ENCODE assay signal across 8 mouse cellular contexts in the genomic region with DNA sequence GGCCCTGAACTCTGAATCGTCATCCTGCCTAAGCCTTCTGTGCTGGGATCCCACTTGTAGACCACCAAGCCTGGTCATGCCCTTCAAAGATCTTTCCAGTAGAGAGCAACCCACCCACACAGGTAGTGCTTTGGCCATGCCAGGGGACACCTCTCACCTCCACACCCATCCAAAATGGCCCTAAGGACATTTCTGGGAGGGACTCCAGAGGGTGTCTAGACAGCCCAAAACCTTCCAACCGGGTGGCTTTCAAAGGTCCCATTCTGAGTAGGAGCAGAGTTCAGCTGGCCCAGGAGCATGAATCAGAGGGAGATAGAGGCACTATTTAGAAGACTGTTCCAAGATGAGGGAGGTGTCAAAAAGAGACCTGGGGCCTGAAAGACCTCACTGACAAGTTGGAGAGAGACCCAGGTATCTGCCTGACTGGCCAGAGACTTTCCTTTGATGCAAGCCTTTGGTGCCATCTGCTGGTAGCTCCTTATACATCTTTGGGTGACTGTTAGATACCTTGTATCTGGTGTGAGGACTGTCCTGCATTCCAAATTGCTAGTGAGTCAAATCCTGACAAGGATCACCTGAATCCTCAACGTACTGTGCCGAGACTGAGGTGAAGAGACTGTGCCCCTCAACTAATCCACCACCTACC. TPM values are rescaled to one million over a fixed set of nuclear protein-coding genes. Genes with fewer than 3 reads are reported as not detected.
A peak's percentile ranks its signal among the peaks of the same experiment; 100 is the strongest.
DNase-seq lines count a peak whose midpoint lies in the region; ATAC-seq and TF ChIP-seq lines count a peak whose summit lies in the region.
"Had no signal": no experiment of that assay in that cellular context is flagged by ENCODE, and none has a peak within 500 bp of the region (broad histone marks: within the 10 kb centered on the region; RNA-seq: fewer than 3 reads in every experiment).

No protein-coding gene starts in this region.

- no peak for TF ChIP-seq EP300 in MEL (IDR thresholded peaks at IDR 0.05; ENCODE audit: low read depth in 1 of 2, low read length in 2 of 2)
- TF ChIP-seq EP300 in lung, postnatal 0 days (IDR thresholded peaks at IDR 0.05), result no peak

- ATAC-seq in hindbrain, embryonic 13.5 days (ENCODE audit: low FRiP score), result peak; percentile 59; the same call in 1 of the 2 replicates
- peak; percentile 73 for ATAC-seq in lung, postnatal 0 days

- H3K4me2 ChIP-seq in hindbrain, embryonic 13.5 days, result no peak overlapping the region
- no peak overlapping the region for H3K4me2 ChIP-seq in lung, postnatal 0 days (replicated peaks; ENCODE audit: low read depth, low read length)
- H3K4me2 ChIP-seq: limb, embryonic 12.5 days had no signal

- peaks cover 0 to 16% of the 10 kb centered on the region in 2 experiments; a peak in 2 of 4 replicates for H3K36me3 ChIP-seq in MEL (ENCODE audit: control insufficient read depth in 1 of 2, insufficient read depth in 2 of 2, low read length in 2 of 2)
- no peaks in the 10 kb centered on the region for H3K36me3 ChIP-seq in hindbrain, embryonic 13.5 days
- H3K36me3 ChIP-seq in lung, postnatal 0 days (ENCODE audit: insufficient read depth, low read length), result no peaks in the 10 kb centered on the region
- H3K36me3 ChIP-seq: limb, embryonic 12.5 days had no signal

- peak; percentile 92 for TF ChIP-seq RAD21 in MEL (IDR thresholded peaks at IDR 0.05; ENCODE audit: low read depth, low read length)

- H3K27ac ChIP-seq in MEL (ENCODE audit: control insufficient read depth, low read depth, low read length), result 0 out of 2 replicates have a peak overlapping the region, but pooled peaks have one; percentile 4
- no peak overlapping the region for H3K27ac ChIP-seq in bone marrow macrophage, adult 2 months (ENCODE audit: insufficient read depth, low read depth, low read length)
- H3K27ac ChIP-seq in embryonic fibroblast, embryonic 13.5 days (ENCODE audit: insufficient read depth, low read length), result no peak overlapping the region
- no peak overlapping the region for H3K27ac ChIP-seq in hindbrain, embryonic 13.5 days
- no peak overlapping the region for H3K27ac ChIP-seq in lung, postnatal 0 days (ENCODE audit: low read length)
- H3K27ac ChIP-seq: limb, embryonic 12.5 days had no signal

- H3K9me3 ChIP-seq in MEL (replicated peaks; ENCODE audit: insufficient read depth, low read length), result no peaks in the 10 kb centered on the region
- no peaks in the 10 kb centered on the region for H3K9me3 ChIP-seq in hindbrain, embryonic 13.5 days
- no peaks in the 10 kb centered on the region for H3K9me3 ChIP-seq in lung, postnatal 0 days (ENCODE audit: low read length)
- H3K9me3 ChIP-seq: limb, embryonic 12.5 days had no signal

- peak; percentile 86 for DNase-seq in MEL (ENCODE audit: low read depth, low spot score)
- peak; percentile 80 for DNase-seq in layer of hippocampus, adult 9-11 months
- DNase-seq in lung, postnatal 0 days (ENCODE audit: low spot score), result peak; percentile 82
- peak; percentile 46 to 54 for DNase-seq in right cerebral cortex, postnatal 36 days (ENCODE audit: low spot score in 2 of 2)

- H3K27me3 ChIP-seq in MEL (ENCODE audit: control insufficient read depth in 1 of 2, insufficient read depth in 2 of 2, low read length in 2 of 2), result no peaks in the 10 kb centered on the region; a peak in 1 of 4 replicates
- peaks cover 42% of the 10 kb centered on the region for H3K27me3 ChIP-seq in hindbrain, embryonic 13.5 days
- H3K27me3 ChIP-seq in lung, postnatal 0 days (replicated peaks; ENCODE audit: insufficient read depth, low read length), result no peaks in the 10 kb centered on the region

- H3K4me3 ChIP-seq in MEL (ENCODE audit: control insufficient read depth in 1 of 2, insufficient read depth in 1 of 2, low read depth in 2 of 2, low read length in 2 of 2), result no peak overlapping the region
- H3K4me3 ChIP-seq in bone marrow macrophage, adult 2 months (ENCODE audit: insufficient read depth, low read length), result no peak overlapping the region
- H3K4me3 ChIP-seq in embryonic fibroblast, embryonic 13.5 days (ENCODE audit: insufficient read depth, low read length), result no peak overlapping the region
- H3K4me3 ChIP-seq in hindbrain, embryonic 13.5 days, result no peak overlapping the region
- no peak overlapping the region for H3K4me3 ChIP-seq in lung, postnatal 0 days (ENCODE audit: low read depth, low read length)
- H3K4me3 ChIP-seq: limb, embryonic 12.5 days had no signal

- peak; percentile 67 to 90 (median 90) for TF ChIP-seq CTCF in MEL (IDR thresholded peaks at IDR 0.05 in 2 of 3, conservative IDR thresholded peaks at IDR 0.05 in 1 of 3; ENCODE audit: control insufficient read depth in 1 of 3, insufficient read depth in 1 of 3, low read depth in 2 of 3, low read length in 3 of 3, poor library complexity in 1 of 3, severe bottlenecking in 1 of 3)
- TF ChIP-seq CTCF in bone marrow macrophage, adult 2 months (IDR thresholded peaks at IDR 0.05; ENCODE audit: low read depth, low read length), result peak; percentile 56
- TF ChIP-seq CTCF in embryonic fibroblast, embryonic 13.5 days (IDR thresholded peaks at IDR 0.05; ENCODE audit: borderline replicate concordance, insufficient read depth, low read length), result peak; percentile 46; the same call in 1 of the 2 replicates
- TF ChIP-seq CTCF in lung, postnatal 0 days (IDR thresholded peaks at IDR 0.05), result peak; percentile 83

- H3K4me1 ChIP-seq in MEL (ENCODE audit: control insufficient read depth in 1 of 2, insufficient read depth in 2 of 2, low read length in 2 of 2), result peaks cover 11 to 17% of the 10 kb centered on the region in 2 experiments
- H3K4me1 ChIP-seq in bone marrow macrophage, adult 2 months (ENCODE audit: control insufficient read depth, insufficient read depth, low read length), result peaks cover 3% of the 10 kb centered on the region
- H3K4me1 ChIP-seq in embryonic fibroblast, embryonic 13.5 days (ENCODE audit: control insufficient read depth, insufficient read depth, low read length), result no peaks in the 10 kb centered on the region
- peaks cover 4% of the 10 kb centered on the region; the same call in 1 of the 2 replicates for H3K4me1 ChIP-seq in hindbrain, embryonic 13.5 days (replicated peaks)
- no peaks in the 10 kb centered on the region for H3K4me1 ChIP-seq in lung, postnatal 0 days (ENCODE audit: insufficient read depth, low read depth, low read length)
- H3K4me1 ChIP-seq: limb, embryonic 12.5 days had no signal

- H3K9ac ChIP-seq in MEL (ENCODE audit: control insufficient read depth, low read depth, low read length, poor library complexity, severe bottlenecking), result no peak overlapping the region; the same call in 1 of the 2 replicates
- no peak overlapping the region for H3K9ac ChIP-seq in hindbrain, embryonic 13.5 days
- no peak overlapping the region for H3K9ac ChIP-seq in lung, postnatal 0 days (replicated peaks; ENCODE audit: low read depth)
- H3K9ac ChIP-seq: limb, embryonic 12.5 days had no signal

- H3K79me2 ChIP-seq in MEL (ENCODE audit: control insufficient read depth, insufficient read depth, low read length, poor library complexity), result no peaks in the 10 kb centered on the region

- WGBS in hindbrain, embryonic 13.5 days, result 63% methylated on average over 4 of the region's 4 CpGs
- WGBS in lung, postnatal 0 days, result 51% methylated on average over 4 of the region's 4 CpGs

- no peak for TF ChIP-seq POLR2A in MEL (IDR thresholded peaks at IDR 0.05; ENCODE audit: control insufficient read depth in 1 of 2, insufficient read depth in 1 of 2, low read depth in 1 of 2, low read length in 2 of 2, poor library complexity in 1 of 2)
- no peak for TF ChIP-seq POLR2A in bone marrow macrophage, adult 2 months (IDR thresholded peaks at IDR 0.05; ENCODE audit: borderline replicate concordance, low read depth, low read length)
- TF ChIP-seq POLR2A in embryonic fibroblast, embryonic 13.5 days (IDR thresholded peaks at IDR 0.05; ENCODE audit: low read depth, low read length), result no peak

RNA-seq across cellular contexts. Expression of a gene that starts 24.5 kb away (rescaled TPM):
- 0.46 TPM in 1 of 2 replicates, not detected in the other for total RNA-seq in MEL (2012; rRNA removed)
- polyA plus RNA-seq in MEL (2012; ENCODE audit: insufficient read depth in 1 of 2, insufficient read length in 2 of 2, low read depth in 1 of 2, low replicate concordance in 2 of 2, missing spikeins in 1 of 2), result under 1 TPM in 1 of 2 experiments, not detected in 1; 0.10 TPM
- polyA plus RNA-seq in bone marrow macrophage, adult 2 months (2012; ENCODE audit: insufficient read depth, insufficient read length, missing spikeins), result not detected in 2 replicates
- polyA plus RNA-seq in embryonic fibroblast, embryonic 13.5 days (2011; ENCODE audit: insufficient read length, low read depth, missing spikeins), result 4.2 and 9.1 TPM in 2 replicates
- 0.65 and 1.4 TPM in 2 replicates for polyA plus RNA-seq in hindbrain, embryonic 13.5 days (2015; fragmentation: Nextera tagmentation; extraction: Ambion mirVana)
- 67.6 and 73.1 TPM in 2 replicates for polyA plus RNA-seq in lung, postnatal 0 days (2015; fragmentation: Nextera tagmentation; extraction: Ambion mirVana)

RNA-seq across cellular contexts. Expression of a gene that starts 28.8 kb away (rescaled TPM):
- total RNA-seq in MEL (2012; rRNA removed), result 415 and 498 TPM in 2 replicates
- 100 to 1,000 TPM in 1 of 2 experiments, not detected in 1; 298 TPM for polyA plus RNA-seq in MEL (2012; ENCODE audit: insufficient read depth in 1 of 2, insufficient read length in 2 of 2, low read depth in 1 of 2, low replicate concordance in 2 of 2, missing spikeins in 1 of 2)
- polyA plus RNA-seq in bone marrow macrophage, adult 2 months (2012; ENCODE audit: insufficient read depth, insufficient read length, missing spikeins), result 422 and 438 TPM in 2 replicates
- polyA plus RNA-seq in embryonic fibroblast, embryonic 13.5 days (2011; ENCODE audit: insufficient read length, low read depth, missing spikeins), result 93.0 and 121 TPM in 2 replicates
- 333 and 346 TPM in 2 replicates for polyA plus RNA-seq in hindbrain, embryonic 13.5 days (2015; fragmentation: Nextera tagmentation; extraction: Ambion mirVana)
- 260 and 276 TPM in 2 replicates for polyA plus RNA-seq in lung, postnatal 0 days (2015; fragmentation: Nextera tagmentation; extraction: Ambion mirVana)

RNA-seq across cellular contexts. Expression of a gene that starts 35.7 kb away (rescaled TPM):
- total RNA-seq in MEL (2012; rRNA removed), result 12.2 and 12.3 TPM in 2 replicates
- 10 to 100 TPM in 1 of 2 experiments, not detected in 1; 27.7 TPM for polyA plus RNA-seq in MEL (2012; ENCODE audit: insufficient read depth in 1 of 2, insufficient read length in 2 of 2, low read depth in 1 of 2, low replicate concordance in 2 of 2, missing spikeins in 1 of 2)
- polyA plus RNA-seq in bone marrow macrophage, adult 2 months (2012; ENCODE audit: insufficient read depth, insufficient read length, missing spikeins), result 29.8 and 37.8 TPM in 2 replicates
- 24.6 and 25.4 TPM in 2 replicates for polyA plus RNA-seq in embryonic fibroblast, embryonic 13.5 days (2011; ENCODE audit: insufficient read length, low read depth, missing spikeins)
- 67.7 and 74.7 TPM in 2 replicates for polyA plus RNA-seq in hindbrain, embryonic 13.5 days (2015; fragmentation: Nextera tagmentation; extraction: Ambion mirVana)
- 34.7 and 44.1 TPM in 2 replicates for polyA plus RNA-seq in lung, postnatal 0 days (2015; fragmentation: Nextera tagmentation; extraction: Ambion mirVana)

RNA-seq across cellular contexts. Expression of a gene that starts 35.7 kb away (rescaled TPM):
- 9.8 and 13.2 TPM in 2 replicates for total RNA-seq in MEL (2012; rRNA removed)
- polyA plus RNA-seq in MEL (2012; ENCODE audit: insufficient read depth in 1 of 2, insufficient read length in 2 of 2, low read depth in 1 of 2, low replicate concordance in 2 of 2, missing spikeins in 1 of 2), result 10 to 100 TPM in 1 of 2 experiments, not detected in 1; 91.1 TPM
- polyA plus RNA-seq in bone marrow macrophage, adult 2 months (2012; ENCODE audit: insufficient read depth, insufficient read length, missing spikeins), result 27.3 and 37.4 TPM in 2 replicates
- polyA plus RNA-seq in embryonic fibroblast, embryonic 13.5 days (2011; ENCODE audit: insufficient read length, low read depth, missing spikeins), result 30.5 and 37.2 TPM in 2 replicates
- 138 and 157 TPM in 2 replicates for polyA plus RNA-seq in hindbrain, embryonic 13.5 days (2015; fragmentation: Nextera tagmentation; extraction: Ambion mirVana)
- 35.7 and 40.8 TPM in 2 replicates for polyA plus RNA-seq in lung, postnatal 0 days (2015; fragmentation: Nextera tagmentation; extraction: Ambion mirVana)

RNA-seq across cellular contexts. Expression of a gene that starts 50.7 kb away (rescaled TPM):
- 21.0 and 21.6 TPM in 2 replicates for total RNA-seq in MEL (2012; rRNA removed)
- 10 to 100 TPM in 1 of 2 experiments, not detected in 1; 35.9 TPM for polyA plus RNA-seq in MEL (2012; ENCODE audit: insufficient read depth in 1 of 2, insufficient read length in 2 of 2, low read depth in 1 of 2, low replicate concordance in 2 of 2, missing spikeins in 1 of 2)
- polyA plus RNA-seq in bone marrow macrophage, adult 2 months (2012; ENCODE audit: insufficient read depth, insufficient read length, missing spikeins), result 45.8 and 50.5 TPM in 2 replicates
- polyA plus RNA-seq in embryonic fibroblast, embryonic 13.5 days (2011; ENCODE audit: insufficient read length, low read depth, missing spikeins), result 30.5 and 41.5 TPM in 2 replicates
- polyA plus RNA-seq in hindbrain, embryonic 13.5 days (2015; fragmentation: Nextera tagmentation; extraction: Ambion mirVana), result 57.4 and 58.5 TPM in 2 replicates
- polyA plus RNA-seq in lung, postnatal 0 days (2015; fragmentation: Nextera tagmentation; extraction: Ambion mirVana), result 49.8 and 52.3 TPM in 2 replicates
